Comparison of ENCODE assay signal across 8 mouse cellular contexts in the genomic region with DNA sequence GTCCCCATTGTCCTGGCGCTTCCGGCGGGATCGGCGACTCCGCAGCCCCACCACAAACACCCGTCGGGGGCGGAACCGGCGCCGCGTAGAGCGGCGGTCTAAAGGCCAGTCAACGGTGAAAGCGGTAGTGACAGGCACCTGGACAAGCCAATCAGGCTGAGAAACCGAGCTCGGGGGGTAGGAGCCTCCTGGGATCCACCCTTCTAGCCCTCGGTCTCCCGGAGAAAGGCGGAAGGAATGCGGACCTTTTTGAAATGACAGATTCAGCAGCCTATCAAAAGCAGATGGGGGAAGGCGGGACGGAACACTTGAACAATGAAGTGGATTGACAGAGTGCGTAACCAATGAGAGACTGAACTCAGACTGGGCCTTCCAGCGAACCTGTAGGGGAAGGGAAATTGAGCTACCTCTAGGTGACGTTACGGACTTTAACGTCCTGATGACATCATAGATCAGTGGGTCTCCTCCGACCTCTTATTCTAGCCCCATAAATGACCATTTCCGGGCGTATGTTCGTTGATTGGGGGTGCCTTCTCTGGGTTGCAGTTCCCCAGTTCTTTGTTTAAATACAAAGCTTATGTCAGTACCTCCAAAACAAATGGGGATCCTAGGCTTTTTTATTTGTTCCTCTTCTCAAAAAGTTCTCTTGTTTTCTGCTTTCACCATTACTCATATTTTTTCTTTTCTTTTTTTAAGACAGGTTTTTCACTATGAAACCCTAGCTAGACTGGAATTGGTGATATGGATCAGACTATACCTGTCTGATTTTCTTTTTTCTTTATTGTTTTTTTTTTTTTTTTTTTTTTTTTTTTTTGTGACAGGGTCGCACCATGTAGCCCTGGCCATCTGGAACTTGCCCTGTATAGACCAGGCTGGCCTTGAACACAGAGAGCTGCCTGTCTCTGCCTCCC. TPM values are rescaled to one million over a fixed set of nuclear protein-coding genes. Genes with fewer than 3 reads are reported as not detected.
DNase-seq lines count a peak whose midpoint lies in the region; ATAC-seq and TF ChIP-seq lines count a peak whose summit lies in the region.

Gene Rab11b (minus strand): TSS at position 276 of the 911 bp plus-strand sequence.

- no peaks in the 10 kb centered on the region for H3K9me3 ChIP-seq in ES-Bruce4 (replicated peaks; ENCODE audit: control insufficient read depth, insufficient read depth, low read length, poor library complexity, severe bottlenecking)
- H3K9me3 ChIP-seq in forebrain, embryonic 13.5 days (replicated peaks), result no peaks in the 10 kb centered on the region
- no peaks in the 10 kb centered on the region for H3K9me3 ChIP-seq in liver, postnatal 0 days (ENCODE audit: low read length)
- no peaks in the 10 kb centered on the region for H3K9me3 ChIP-seq in neural tube, embryonic 14.5 days (ENCODE audit: control insufficient read depth, low read length)

- H3K4me2 ChIP-seq in forebrain, embryonic 13.5 days, result peak within 1 kb of the TSS; percentile 79
- H3K4me2 ChIP-seq in liver, postnatal 0 days (ENCODE audit: low read depth, low read length), result peak within 1 kb of the TSS; percentile 78
- peak within 1 kb of the TSS; percentile 85 for H3K4me2 ChIP-seq in neural tube, embryonic 14.5 days (ENCODE audit: low read depth, low read length)

- no peak for TF ChIP-seq POLR2A in ES-Bruce4 (IDR thresholded peaks at IDR 0.05; ENCODE audit: insufficient read depth, low read length)

- DNase-seq in heart, postnatal 10 days, result peak; percentile 100
- peak; percentile 100 for DNase-seq in large intestine, adult 2 months (ENCODE audit: low read depth, low spot score)
- peak; percentile 98 for DNase-seq in liver, postnatal 0 days
- DNase-seq in testis, postnatal 10 days (ENCODE audit: low spot score), result peak; percentile 99

- H3K27ac ChIP-seq in ES-Bruce4 (ENCODE audit: insufficient read depth, low read length), result peak within 1 kb of the TSS; percentile 82
- H3K27ac ChIP-seq in forebrain, embryonic 13.5 days, result peak within 1 kb of the TSS; percentile 99
- peak within 1 kb of the TSS; percentile 100 for H3K27ac ChIP-seq in liver, postnatal 0 days (ENCODE audit: low read depth)
- peak within 1 kb of the TSS; percentile 99 for H3K27ac ChIP-seq in neural tube, embryonic 14.5 days (ENCODE audit: low read depth, low read length)

- peak; percentile 99 for ATAC-seq in cerebellum, adult (ENCODE audit: insufficient number of reproducible peaks, low FRiP score, low TSS enrichment)
- ATAC-seq in forebrain, embryonic 13.5 days, result peak; percentile 99
- ATAC-seq in liver, postnatal 0 days, result peak; percentile 98
- ATAC-seq in neural tube, embryonic 14.5 days (ENCODE audit: low read depth), result peak; percentile 98

- no peaks in the 10 kb centered on the region for H3K27me3 ChIP-seq in ES-Bruce4 (ENCODE audit: control insufficient read depth, insufficient read depth, low read length, poor library complexity, severe bottlenecking)
- H3K27me3 ChIP-seq in forebrain, embryonic 13.5 days, result no peaks in the 10 kb centered on the region
- no peaks in the 10 kb centered on the region for H3K27me3 ChIP-seq in liver, postnatal 0 days (ENCODE audit: insufficient read depth, low read length)
- no peaks in the 10 kb centered on the region for H3K27me3 ChIP-seq in neural tube, embryonic 14.5 days (ENCODE audit: control insufficient read depth, insufficient read depth, low read length)

- H3K4me3 ChIP-seq in ES-Bruce4 (ENCODE audit: low read depth, low read length), result peak within 1 kb of the TSS; percentile 77
- peak within 1 kb of the TSS; percentile 81 for H3K4me3 ChIP-seq in forebrain, embryonic 13.5 days
- H3K4me3 ChIP-seq in liver, postnatal 0 days (ENCODE audit: low read depth, low read length), result peak within 1 kb of the TSS; percentile 87
- H3K4me3 ChIP-seq in neural tube, embryonic 14.5 days (ENCODE audit: low read depth, low read length), result peak within 1 kb of the TSS; percentile 77

- H3K4me1 ChIP-seq in ES-Bruce4 (ENCODE audit: control insufficient read depth, insufficient read depth, low read length), result peaks cover under 1% of the 10 kb centered on the region
- H3K4me1 ChIP-seq in forebrain, embryonic 13.5 days, result peaks cover 40% of the 10 kb centered on the region
- H3K4me1 ChIP-seq in liver, postnatal 0 days (ENCODE audit: insufficient read depth), result peaks cover 43% of the 10 kb centered on the region
- peaks cover 38% of the 10 kb centered on the region for H3K4me1 ChIP-seq in neural tube, embryonic 14.5 days (ENCODE audit: control insufficient read depth, insufficient read depth, low read length)

- intact Hi-C loops in heart, postnatal 10 days (cut with DNase I), result loop anchor here (1.0 kb wide), 1 partner anchor 19 kb away; no protein-coding TSS in a partner anchor

- TF ChIP-seq CTCF in ES-Bruce4 (IDR thresholded peaks at IDR 0.05; ENCODE audit: low read depth, low read length), result no peak
- peak; percentile 42 for TF ChIP-seq CTCF in liver, postnatal 0 days (IDR thresholded peaks at IDR 0.05; ENCODE audit: low read depth)

- 3% methylated on average over 35 of the region's 35 CpGs for WGBS in forebrain, embryonic 13.5 days
- 2% methylated on average over 35 of the region's 35 CpGs for WGBS in large intestine, adult 2 months
- WGBS in liver, postnatal 0 days (ENCODE audit: insufficient replicate concordance), result 2% methylated on average over 35 of the region's 35 CpGs
- 3% methylated on average over 35 of the region's 35 CpGs for WGBS in neural tube, embryonic 14.5 days

- H3K36me3 ChIP-seq in ES-Bruce4 (ENCODE audit: control insufficient read depth, insufficient read depth, low read length, poor library complexity, severe bottlenecking), result no peaks in the 10 kb centered on the region
- H3K36me3 ChIP-seq in forebrain, embryonic 13.5 days (ENCODE audit: poor library complexity, severe bottlenecking), result peaks cover 11% of the 10 kb centered on the region; the same call in 1 of the 2 replicates
- H3K36me3 ChIP-seq in liver, postnatal 0 days (replicated peaks; ENCODE audit: insufficient read depth, low read length), result 0 out of 2 replicates have a peak, but pooled peaks cover 2% of the 10 kb centered on the region
- no peaks in the 10 kb centered on the region for H3K36me3 ChIP-seq in neural tube, embryonic 14.5 days (ENCODE audit: control insufficient read depth, insufficient read depth, low read length)

- no peak for TF ChIP-seq EP300 in ES-Bruce4 (IDR thresholded peaks at IDR 0.05; ENCODE audit: insufficient read depth, low read depth, low read length)
- TF ChIP-seq EP300 in liver, postnatal 0 days (IDR thresholded peaks at IDR 0.05; ENCODE audit: low read depth), result no peak

- H3K9ac ChIP-seq in ES-Bruce4 (ENCODE audit: low read depth, poor library complexity, severe bottlenecking), result peak within 1 kb of the TSS; percentile 85
- peak within 1 kb of the TSS; percentile 98 for H3K9ac ChIP-seq in forebrain, embryonic 13.5 days
- H3K9ac ChIP-seq in liver, postnatal 0 days (replicated peaks), result peak within 1 kb of the TSS; percentile 99
- peak within 1 kb of the TSS; percentile 97 for H3K9ac ChIP-seq in neural tube, embryonic 14.5 days (replicated peaks; ENCODE audit: low read depth, low read length)

RNA-seq across cellular contexts. Expression of gene Rab11b, which starts in this region (rescaled TPM):
- 57.9 and 73.6 TPM in 2 replicates for polyA plus RNA-seq in ES-Bruce4 (2011; ENCODE audit: insufficient read depth, insufficient read length, low read depth, missing spikeins)
- polyA plus RNA-seq in forebrain, embryonic 13.5 days (2015; fragmentation: Nextera tagmentation; extraction: Ambion mirVana), result 433 and 441 TPM in 2 replicates
- 100 to 1,000 TPM; 343 to 349 TPM for total RNA-seq in heart, postnatal 10 days (2021)
- polyA plus RNA-seq in large intestine, adult 2 months (2012; rRNA removed), result 268 and 292 TPM in 2 replicates
- polyA plus RNA-seq in liver, postnatal 0 days (2015; fragmentation: Nextera tagmentation; extraction: Ambion mirVana), result 80.4 and 88.9 TPM in 2 replicates
- 449 and 532 TPM in 2 replicates for polyA plus RNA-seq in neural tube, embryonic 14.5 days (2014; fragmentation: Nextera tagmentation; extraction: Ambion mirVana)

Comparison
In these comparisons a context has a peak if more than half of its experiments do, and no peak if none do; other contexts are left out.
1. Peak in every context shown above with its lines: DNase-seq, ATAC-seq, H3K4me3 ChIP-seq and H3K27ac ChIP-seq.